Mouse (Mus musculus): ENCODE measurements at regions not wholly inside any gene's neighbourhood (a gene's known extent, or its start where the extent isn't known, plus 50 kb on each side); places are given as distances from the start of the nearest gene placed in this dataset.

DNA sequence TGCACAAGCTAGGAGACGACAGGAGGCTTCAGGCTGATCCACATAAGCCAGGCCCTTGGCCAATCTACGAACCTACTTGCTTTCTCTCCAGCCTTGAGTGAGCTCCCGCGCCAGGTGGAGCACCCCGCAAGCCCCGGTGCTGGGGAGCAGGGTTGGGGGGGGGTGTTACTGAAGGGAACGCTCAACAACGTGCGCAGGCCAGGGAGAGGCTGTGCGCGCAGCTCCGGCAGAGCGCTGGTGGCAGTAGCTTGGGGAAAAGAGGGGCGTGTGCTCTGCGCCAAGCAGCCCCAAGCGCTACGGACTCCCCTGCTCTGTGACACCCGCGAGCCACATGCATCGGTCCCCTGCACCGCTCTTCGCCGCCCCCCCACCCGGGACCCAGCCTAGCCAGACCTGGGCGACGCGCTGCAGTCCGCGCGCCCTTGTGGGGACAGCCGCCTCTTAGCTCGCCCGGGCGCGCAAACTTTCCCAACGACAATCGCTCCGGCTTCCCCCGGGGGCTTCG lies 73.1 kb upstream of the Tln2 start:
- H3K27ac ChIP-seq: peak overlapping the region; percentile 64
- H3K4me1 ChIP-seq (replicated peaks): peaks cover 23% of the 10 kb centered on the region
- peak overlapping the region; percentile 83 for H3K9ac ChIP-seq (replicated peaks)
- peak overlapping the region; percentile 86 for H3K4me3 ChIP-seq (replicated peaks)
- no peaks in the 10 kb centered on the region for H3K36me3 ChIP-seq
- H3K4me2 ChIP-seq: peak overlapping the region; percentile 99
- ATAC-seq (ENCODE audit: insufficient number of reproducible peaks, insufficient read depth, low FRiP score, low TSS enrichment, low read depth): peak; percentile 43; the same call in 1 of the 2 replicates
- under 1% methylated on average over 35 of the region's 40 CpGs for WGBS
- H3K27me3 ChIP-seq: 0 out of 2 replicates have a peak, but pooled peaks cover 5% of the 10 kb centered on the region
- no peaks in the 10 kb centered on the region for H3K9me3 ChIP-seq

DNA sequence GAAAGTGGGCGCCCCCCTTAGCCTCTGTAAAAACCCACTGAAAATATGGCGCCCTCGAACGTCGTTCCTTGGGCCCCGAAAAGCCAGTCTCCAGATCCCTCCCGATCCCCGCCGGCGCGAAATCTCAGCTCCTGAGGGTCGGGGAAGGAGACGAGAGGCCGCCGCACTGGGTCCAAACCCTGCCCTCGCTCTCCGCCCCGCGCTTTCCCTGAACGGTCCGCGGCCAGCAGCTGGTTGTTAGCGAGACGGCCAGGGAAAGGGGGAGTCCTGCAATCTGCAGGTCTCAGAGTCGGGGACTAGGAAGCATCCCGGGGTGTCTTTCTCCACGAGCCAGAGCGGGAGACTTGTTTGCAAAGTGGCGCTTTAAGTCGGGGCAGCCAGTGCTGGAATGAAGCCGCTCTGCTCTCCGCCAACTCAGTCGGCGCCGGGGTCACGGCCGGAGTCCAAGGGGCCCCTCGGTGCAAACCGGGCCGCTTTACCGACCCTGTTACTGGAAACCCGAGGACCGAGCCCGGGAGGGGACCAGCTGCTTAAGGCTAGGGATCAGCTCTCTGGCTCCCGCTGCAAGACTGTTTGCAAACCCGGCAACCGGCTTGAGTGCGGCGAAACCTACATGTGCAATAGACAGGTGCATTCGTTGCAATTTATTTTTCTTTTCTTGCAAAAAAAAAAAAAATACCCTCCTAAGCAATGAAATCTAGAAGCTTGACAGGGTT lies 73.7 kb upstream of the Tln2 start:
- peak overlapping the region; percentile 64 for H3K27ac ChIP-seq
- WGBS: under 1% methylated on average over 50 of the region's 50 CpGs
- no peak for ATAC-seq (ENCODE audit: insufficient number of reproducible peaks, insufficient read depth, low FRiP score, low TSS enrichment, low read depth)

DNA sequence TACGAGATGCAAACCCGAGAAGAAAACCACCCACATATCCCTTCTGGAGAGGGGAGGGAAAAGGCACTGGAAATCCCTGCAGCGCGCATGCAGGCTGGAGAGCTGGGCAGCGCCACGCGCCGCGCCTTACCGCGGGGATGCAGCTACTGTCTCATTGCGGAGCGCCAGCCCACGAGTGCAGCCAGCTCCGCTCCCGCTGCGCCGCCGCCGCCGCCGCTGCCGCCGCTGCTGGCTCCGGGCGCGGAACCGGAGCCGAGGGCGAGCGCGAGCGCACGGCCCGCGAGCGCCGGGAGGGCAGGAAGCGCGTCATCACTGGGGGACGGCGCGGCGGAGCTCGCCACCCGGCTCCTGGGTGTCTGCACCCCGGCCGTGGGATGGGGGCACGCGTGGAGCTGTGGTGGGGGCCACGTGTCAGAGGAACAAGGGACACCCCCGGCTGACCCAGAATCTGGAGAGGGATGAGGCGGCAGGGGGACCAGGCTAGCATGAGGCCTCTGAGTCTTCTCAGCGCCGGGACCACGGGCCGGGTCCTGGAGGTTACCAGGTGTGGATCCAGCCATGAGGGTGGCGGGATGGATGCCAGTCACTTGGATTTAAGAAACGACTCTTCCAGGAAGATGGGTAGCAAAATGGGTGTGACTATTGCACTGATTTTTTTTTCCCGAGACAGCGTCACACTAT lies 74.4 kb upstream of the Tln2 start:
- Histone ChIP-seq H3K9ac (replicated peaks) (peak overlapping the region; percentile 83), H3K27me3 (0 out of 2 replicates have a peak, but pooled peaks cover 5% of the 10 kb centered on the region), H3K9me3 (no peaks in the 10 kb centered on the region)

More for the DNA sequence above, 73.7 kb upstream of the Tln2 start:
- H3K4me1 ChIP-seq (replicated peaks): peaks cover 23% of the 10 kb centered on the region
- no peaks in the 10 kb centered on the region for H3K36me3 ChIP-seq
- H3K9ac ChIP-seq (replicated peaks): peak overlapping the region; percentile 83
- peak overlapping the region; percentile 99 for H3K4me2 ChIP-seq
- peak overlapping the region; percentile 86 for H3K4me3 ChIP-seq (replicated peaks)
- H3K27me3 ChIP-seq: 0 out of 2 replicates have a peak, but pooled peaks cover 5% of the 10 kb centered on the region
- H3K9me3 ChIP-seq: no peaks in the 10 kb centered on the region

DNA sequence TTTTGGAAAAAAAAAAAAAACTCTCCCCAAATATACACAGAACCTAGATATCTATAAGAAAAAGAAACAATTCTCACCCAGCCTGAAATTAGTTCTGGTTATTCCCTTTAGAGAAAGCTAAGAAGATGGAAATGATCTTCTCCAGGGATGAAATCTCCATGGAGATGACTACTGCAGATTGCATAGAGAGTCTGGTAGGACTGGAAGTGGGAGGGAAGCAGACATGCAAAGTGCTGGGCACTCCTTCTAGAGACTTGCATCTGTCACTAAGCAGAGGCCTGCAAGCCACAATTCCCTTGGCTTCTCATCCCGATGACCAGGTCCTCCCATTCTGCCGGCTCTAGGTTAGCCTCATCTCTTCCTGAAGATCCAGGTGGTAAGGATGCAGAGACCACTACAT lies 87.3 kb upstream of the Tln2 start:
- no peak overlapping the region for H3K9ac ChIP-seq (replicated peaks)
- 97% methylated on average over 2 of the region's 2 CpGs for WGBS
- H3K4me2 ChIP-seq: no peak overlapping the region
- H3K4me3 ChIP-seq (replicated peaks): no peak overlapping the region
- H3K9me3 ChIP-seq: no peaks in the 10 kb centered on the region
- no peak overlapping the region for H3K27ac ChIP-seq
- H3K36me3 ChIP-seq: no peaks in the 10 kb centered on the region
- H3K27me3 ChIP-seq: no peaks in the 10 kb centered on the region
- H3K4me1 ChIP-seq (replicated peaks): no peaks in the 10 kb centered on the region
- no peak for ATAC-seq (ENCODE audit: insufficient number of reproducible peaks, insufficient read depth, low FRiP score, low TSS enrichment, low read depth)

More for the DNA sequence above, 74.4 kb upstream of the Tln2 start:
- Histone ChIP-seq H3K4me3 (replicated peaks) (peak overlapping the region; percentile 86), H3K4me2 (peak overlapping the region; percentile 99), H3K36me3 (no peaks in the 10 kb centered on the region), H3K4me1 (replicated peaks) (peaks cover 23% of the 10 kb centered on the region), H3K27ac (peak overlapping the region; percentile 78)
- ATAC-seq (ENCODE audit: insufficient number of reproducible peaks, insufficient read depth, low FRiP score, low TSS enrichment, low read depth): peak; percentile 69; the same call in 1 of the 2 replicates
- under 1% methylated on average over 60 of the region's 61 CpGs for WGBS

DNA sequence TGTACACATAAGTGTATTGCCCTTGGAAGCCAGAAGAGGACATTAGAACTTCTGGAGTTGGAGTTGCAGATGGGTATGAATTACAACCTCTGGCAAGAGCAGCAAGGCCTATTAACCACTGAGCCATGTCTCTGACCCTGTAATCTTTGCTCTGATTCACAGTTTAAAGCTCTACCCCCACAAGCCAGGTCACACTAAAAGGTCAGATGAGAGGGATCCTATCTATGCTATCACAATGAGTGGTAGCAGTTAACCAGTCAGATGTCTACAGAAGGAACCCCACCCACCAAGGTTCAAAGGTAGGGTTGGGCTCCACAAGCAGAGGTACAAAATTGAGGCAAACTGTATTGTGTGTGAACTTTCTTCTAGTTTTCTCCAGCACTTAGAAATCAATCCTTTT lies 94.5 kb upstream of the C2cd4b start:
- Histone ChIP-seq H3K4me2 (no peak overlapping the region), H3K4me3 (replicated peaks) (no peak overlapping the region), H3K9me3 (no peaks in the 10 kb centered on the region), H3K27ac (no peak overlapping the region), H3K4me1 (replicated peaks) (no peaks in the 10 kb centered on the region), H3K36me3 (no peaks in the 10 kb centered on the region), H3K27me3 (no peaks in the 10 kb centered on the region), H3K9ac (replicated peaks) (no peak overlapping the region)
- ATAC-seq (ENCODE audit: insufficient number of reproducible peaks, insufficient read depth, low FRiP score, low TSS enrichment, low read depth): no peak

DNA sequence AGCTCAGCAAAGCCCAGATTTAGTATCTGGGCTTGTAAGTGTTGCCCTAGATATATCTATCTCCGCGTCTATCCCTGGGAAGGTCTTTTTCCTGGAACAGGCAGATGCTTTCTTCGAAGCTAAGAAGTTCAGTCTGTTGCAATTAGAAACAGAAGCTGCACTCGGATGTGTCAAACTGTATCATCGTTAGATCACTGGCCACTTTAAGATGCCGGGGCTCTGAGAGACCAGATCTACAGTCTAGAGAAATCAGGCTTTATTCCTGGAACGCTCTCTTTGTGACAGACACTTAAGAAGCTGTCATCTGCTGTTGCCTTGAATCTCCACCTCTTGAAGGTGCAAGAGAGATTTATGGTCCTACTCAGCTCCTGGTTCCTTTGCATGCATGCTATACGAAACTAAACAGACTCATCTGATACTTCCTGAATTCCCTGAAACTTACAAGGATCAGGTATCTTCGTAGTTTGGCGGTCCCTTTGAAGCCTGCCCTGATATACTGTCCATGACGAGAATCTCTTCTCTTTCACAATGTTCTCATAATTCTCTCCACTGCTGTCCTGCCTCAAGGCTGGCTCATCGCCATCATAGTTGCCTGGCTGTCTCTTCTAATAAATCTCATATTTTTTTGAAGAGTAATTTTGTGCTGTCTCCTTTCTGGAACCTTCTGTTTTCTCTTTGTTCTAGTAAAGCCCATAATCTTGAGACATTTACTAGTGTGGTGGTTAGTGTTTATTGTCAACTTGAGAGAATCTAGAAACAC lies 88.8 kb upstream of the C2cd4b start:
- no peaks in the 10 kb centered on the region for H3K36me3 ChIP-seq
- no peak overlapping the region for H3K4me2 ChIP-seq
- no peaks in the 10 kb centered on the region for H3K9me3 ChIP-seq
- no peak overlapping the region for H3K4me3 ChIP-seq (replicated peaks)
- no peaks in the 10 kb centered on the region for H3K27me3 ChIP-seq
- H3K27ac ChIP-seq: no peak overlapping the region
- H3K9ac ChIP-seq (replicated peaks): no peak overlapping the region
- WGBS: 72% methylated on average over 12 of the region's 12 CpGs
- no peaks in the 10 kb centered on the region for H3K4me1 ChIP-seq (replicated peaks)
- no peak for ATAC-seq (ENCODE audit: insufficient number of reproducible peaks, insufficient read depth, low FRiP score, low TSS enrichment, low read depth)

DNA sequence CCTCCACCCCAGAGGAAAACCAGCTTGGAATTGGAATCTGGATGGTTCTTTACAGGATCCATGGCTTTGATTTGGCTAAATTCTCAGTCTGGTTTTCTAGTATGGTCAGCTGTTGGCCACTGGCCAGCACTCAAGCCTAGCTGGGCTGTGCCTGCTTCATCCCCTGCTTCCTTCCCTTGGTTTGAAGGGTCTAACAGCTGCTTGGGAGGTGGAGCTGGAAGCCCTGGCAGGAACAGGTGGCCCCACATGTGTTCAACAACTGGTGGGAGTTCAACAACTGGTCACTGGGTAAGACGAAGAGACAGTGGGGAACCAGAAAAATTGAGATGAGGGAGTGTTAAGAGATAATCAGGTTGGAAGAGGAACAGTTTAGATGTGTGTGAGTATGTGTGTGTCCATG lies 82.3 kb upstream of the C2cd4b start:
- Histone ChIP-seq H3K9me3 (no peaks in the 10 kb centered on the region), H3K9ac (replicated peaks) (no peak overlapping the region), H3K4me2 (no peak overlapping the region), H3K36me3 (no peaks in the 10 kb centered on the region), H3K27ac (no peak overlapping the region), H3K27me3 (no peaks in the 10 kb centered on the region), H3K4me1 (replicated peaks) (peaks cover 5% of the 10 kb centered on the region; the same call in 1 of the 2 replicates), H3K4me3 (replicated peaks) (no peak overlapping the region)
- 43% methylated on average over 1 of the region's 1 CpGs for WGBS
- no peak for ATAC-seq (ENCODE audit: insufficient number of reproducible peaks, insufficient read depth, low FRiP score, low TSS enrichment, low read depth)

DNA sequence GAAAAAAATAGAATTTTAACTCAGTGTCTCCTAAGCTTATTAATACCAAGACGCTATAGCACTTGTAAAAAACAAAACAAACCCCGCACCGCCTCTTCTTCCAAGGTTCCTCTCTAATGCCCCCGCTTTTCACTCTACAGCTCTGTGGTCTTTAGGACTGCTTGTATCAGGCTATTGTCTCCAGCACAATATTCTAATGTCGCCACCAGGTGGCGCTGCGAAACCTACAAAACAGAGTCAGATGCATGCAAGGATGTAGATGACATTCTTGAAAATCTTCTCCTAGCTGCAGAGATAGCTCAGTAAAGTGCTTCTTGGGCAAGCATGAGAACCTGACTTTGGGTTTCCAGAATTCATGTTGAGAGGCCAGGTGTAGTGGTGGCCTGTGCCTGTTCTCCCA lies 75.9 kb upstream of the C2cd4b start:
- Histone ChIP-seq H3K27ac (no peak overlapping the region), H3K36me3 (no peaks in the 10 kb centered on the region), H3K4me2 (no peak overlapping the region), H3K4me1 (replicated peaks) (no peaks in the 10 kb centered on the region), H3K4me3 (replicated peaks) (no peak overlapping the region), H3K27me3 (no peaks in the 10 kb centered on the region), H3K9ac (replicated peaks) (no peak overlapping the region), H3K9me3 (peaks cover 7% of the 10 kb centered on the region)
- WGBS: 12% methylated on average over 7 of the region's 7 CpGs
- no peak for ATAC-seq (ENCODE audit: insufficient number of reproducible peaks, insufficient read depth, low FRiP score, low TSS enrichment, low read depth)

DNA sequence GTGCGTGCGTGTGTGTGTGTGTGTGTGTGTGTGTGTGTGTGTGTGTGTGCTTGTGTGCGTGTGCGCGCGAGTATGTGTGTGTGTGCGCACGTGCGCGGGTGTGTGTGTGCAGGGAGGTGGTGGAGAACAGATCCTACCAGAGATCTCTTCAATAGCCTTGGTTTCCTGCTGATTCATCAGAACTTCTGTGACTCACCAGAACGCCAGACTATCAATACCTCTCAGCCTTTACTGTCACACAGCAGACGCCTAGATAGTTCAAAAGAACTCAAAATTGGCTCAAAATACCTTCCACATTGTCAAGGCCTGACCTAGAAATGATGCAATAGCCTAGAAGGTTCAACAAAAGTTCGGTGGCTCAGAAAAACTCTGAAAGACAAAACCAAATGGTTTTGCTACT lies 66.8 kb upstream of the C2cd4b start:
- WGBS: 89% methylated on average over 13 of the region's 13 CpGs
- Histone ChIP-seq H3K9ac (replicated peaks) (no peak overlapping the region), H3K4me1 (replicated peaks) (0 out of 2 replicates have a peak, but pooled peaks cover 3% of the 10 kb centered on the region), H3K4me2 (no peak overlapping the region), H3K36me3 (no peaks in the 10 kb centered on the region), H3K4me3 (replicated peaks) (no peak overlapping the region), H3K9me3 (no peaks in the 10 kb centered on the region), H3K27ac (no peak overlapping the region), H3K27me3 (no peaks in the 10 kb centered on the region)
- ATAC-seq (ENCODE audit: insufficient number of reproducible peaks, insufficient read depth, low FRiP score, low TSS enrichment, low read depth): no peak

DNA sequence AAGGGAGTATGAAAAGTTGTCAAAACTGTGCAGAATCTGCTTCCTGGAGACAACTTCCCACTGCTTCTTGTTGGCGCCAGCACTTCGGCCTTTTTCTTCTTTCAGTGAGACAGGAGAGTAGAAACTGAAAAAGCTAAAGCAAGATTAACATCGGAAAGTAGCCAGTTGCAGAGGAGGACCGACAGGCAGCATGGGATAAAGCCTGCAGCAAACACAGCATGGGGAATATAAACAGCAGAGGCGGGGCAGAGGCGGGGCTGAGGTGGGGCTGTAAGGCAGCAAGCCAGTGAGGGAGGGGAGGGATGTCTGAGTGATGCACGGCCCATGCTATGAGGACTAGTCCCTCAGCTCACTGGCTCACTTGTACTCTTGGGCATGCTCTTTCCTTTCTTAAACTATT lies 65.5 kb upstream of the C2cd4b start:
- peak overlapping the region; percentile 30; the same call in 1 of the 2 replicates for H3K4me2 ChIP-seq
- H3K9ac ChIP-seq (replicated peaks): no peak overlapping the region
- WGBS: 13% methylated on average over 7 of the region's 7 CpGs
- no peaks in the 10 kb centered on the region for H3K36me3 ChIP-seq
- H3K4me3 ChIP-seq (replicated peaks): no peak overlapping the region
- H3K9me3 ChIP-seq: no peaks in the 10 kb centered on the region
- H3K27ac ChIP-seq: no peak overlapping the region
- ATAC-seq (ENCODE audit: insufficient number of reproducible peaks, insufficient read depth, low FRiP score, low TSS enrichment, low read depth): no peak
- no peaks in the 10 kb centered on the region for H3K27me3 ChIP-seq
- H3K4me1 ChIP-seq (replicated peaks): 0 out of 2 replicates have a peak, but pooled peaks cover 3% of the 10 kb centered on the region

DNA sequence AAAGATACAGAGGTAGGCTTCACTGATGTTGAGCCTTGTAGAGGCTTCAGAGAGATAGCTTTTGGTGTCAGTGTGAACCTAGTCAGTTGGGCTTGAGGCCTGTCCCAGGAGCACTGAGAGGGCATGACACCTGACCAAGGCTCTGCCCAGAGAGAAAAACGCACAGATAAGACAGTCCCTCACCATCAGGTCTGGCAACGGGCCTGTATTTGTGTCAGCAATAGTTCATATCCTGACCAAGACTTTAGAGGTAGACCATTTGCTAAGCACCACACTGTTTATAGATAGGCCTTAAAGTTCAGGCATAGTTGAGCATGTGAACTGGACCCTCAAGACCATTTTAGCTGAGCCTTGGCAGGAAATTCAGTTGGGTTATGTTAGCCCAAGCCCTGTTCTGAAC lies 60.4 kb upstream of the C2cd4b start:
- 0 out of 2 replicates have a peak, but pooled peaks cover 5% of the 10 kb centered on the region for H3K4me1 ChIP-seq (replicated peaks)
- WGBS: 94% methylated on average over 2 of the region's 2 CpGs
- H3K4me3 ChIP-seq (replicated peaks): no peak overlapping the region
- H3K9ac ChIP-seq (replicated peaks): no peak overlapping the region
- H3K36me3 ChIP-seq: no peaks in the 10 kb centered on the region
- no peak overlapping the region for H3K27ac ChIP-seq
- no peaks in the 10 kb centered on the region for H3K9me3 ChIP-seq
- no peak for ATAC-seq (ENCODE audit: insufficient number of reproducible peaks, insufficient read depth, low FRiP score, low TSS enrichment, low read depth)
- H3K27me3 ChIP-seq: peaks cover 4% of the 10 kb centered on the region
- no peak overlapping the region for H3K4me2 ChIP-seq

Measured in limb, embryonic 12.5 days (tissue).